Mouse (Mus musculus) testis, adult 2 months (tissue): ENCODE results near the gene Asrgl1. TPM values are rescaled to one million over a fixed set of nuclear protein-coding genes. Genes with fewer than 3 reads are reported as not detected.
"Not testable (repeated sequence)": the region's sequence is repeated elsewhere in the genome, so short reads cannot be mapped to it uniquely, and the experiment has no call there.

Source experiments
- H3K27ac ChIP-seq: fragments of 200-500 bp; 2 replicates; pipeline ENCODE4 v1.5.1; 2012; ENCODE audit warnings: low read depth, low read length; ENCODE audit not compliant: control insufficient read depth, insufficient read depth
- H3K27me3 ChIP-seq: fragments of 200-500 bp; 2 replicates; pipeline ENCODE4 v1.6.1; 2012; ENCODE audit warnings: mild to moderate bottlenecking, low read length, moderate library complexity; ENCODE audit not compliant: control insufficient read depth, insufficient read depth
- H3K36me3 ChIP-seq: fragments of 200-500 bp; 2 replicates; pipeline ENCODE4 v1.6.1; 2012; ENCODE audit warnings: mild to moderate bottlenecking, low read length; ENCODE audit not compliant: control insufficient read depth, insufficient read depth
- H3K4me1 ChIP-seq: fragments of 200-500 bp; 2 replicates; pipeline ENCODE4 v1.6.1; 2012; ENCODE audit warnings: low read length; ENCODE audit not compliant: control insufficient read depth, insufficient read depth
- H3K4me3 ChIP-seq: fragments of 200-500 bp; 2 replicates; pipeline ENCODE4 v1.5.1; 2012; ENCODE audit warnings: low read depth, mild to moderate bottlenecking, low read length, moderate library complexity, mixed read lengths; ENCODE audit not compliant: control insufficient read depth
- CTCF ChIP-seq: fragments of 200-500 bp; IDR thresholded peaks from 2 replicates; pipeline ENCODE4 v1.5.1; 2012; ENCODE audit warnings: low read depth, mild to moderate bottlenecking, inconsistent platforms, low read length, moderate library complexity; ENCODE audit not compliant: control insufficient read depth, insufficient read depth, insufficient replicate concordance
- POLR2A ChIP-seq: fragments of 200-500 bp; IDR thresholded peaks from 2 replicates; pipeline ENCODE4 v1.6.1; 2012; ENCODE audit warnings: low read depth, mild to moderate bottlenecking, inconsistent platforms, low read length, moderate library complexity; ENCODE audit not compliant: control insufficient read depth
- polyA plus RNA-seq: library from polyadenylated mRNA; depleted of rRNA; stranded (reverse); fragments of >200 nt; gene quantifications from 2 replicates; pipeline ENCODE4 v1.2.3, GENCODE M21; 2012

The Asrgl1 gene
- polyA plus RNA-seq, 1 experiment, result 232 TPM

GRCm38 (mm10) chr19:9090191-9090590, 45.2 kb downstream of the Asrgl1 start:
- TF ChIP-seq CTCF (no peak), POLR2A (no peak)
- Histone ChIP-seq H3K4me1 (no peaks in the 10 kb centered on the region), H3K4me3 (no peak overlapping the region), H3K27me3 (no peaks in the 10 kb centered on the region), H3K27ac (0 out of 2 replicates have a peak overlapping the region, but pooled peaks have one; percentile 43), H3K36me3 (no peaks in the 10 kb centered on the region)

- no peaks in the 10 kb centered on the region for H3K36me3 ChIP-seq
- TF ChIP-seq CTCF, result no peak
- no peak for TF ChIP-seq POLR2A
- H3K27me3 ChIP-seq, result no peaks in the 10 kb centered on the region
- H3K27ac ChIP-seq, result peak within 1 kb of the TSS; percentile 39; the same call in 1 of the 2 replicates
- peaks cover under 1% of the 10 kb centered on the region for H3K4me1 ChIP-seq
- H3K4me3 ChIP-seq, result no peak within 1 kb of the TSS
These were observed 47.6 kb downstream of the Asrgl1 start, which contains the start of gene Scgb1a1 for GRCm38 (mm10) chr19:9087821-9088220. Gene Scgb1a1 (minus strand): TSS chr19:9087958.

GRCm38 (mm10) chr19:9083892-9084291, 51.5 kb downstream of the Asrgl1 start:
- H3K4me1 ChIP-seq, H3K27ac ChIP-seq, H3K4me3 ChIP-seq, H3K36me3 ChIP-seq, H3K27me3 ChIP-seq: not testable (repeated sequence)

GRCm38 (mm10) chr19:9083010-9083355, 52.5 kb downstream of the Asrgl1 start:
- Histone ChIP-seq H3K36me3 (no peaks in the 10 kb centered on the region), H3K4me3 (no peak overlapping the region), H3K4me1 (peaks cover 8% of the 10 kb centered on the region), H3K27me3 (no peaks in the 10 kb centered on the region), H3K27ac (peak overlapping the region; percentile 62)
- TF ChIP-seq CTCF, result no peak
- TF ChIP-seq POLR2A, result no peak

- H3K27me3 ChIP-seq, result no peaks in the 10 kb centered on the region
- peaks cover 8% of the 10 kb centered on the region for H3K4me1 ChIP-seq
- H3K4me3 ChIP-seq, result peak overlapping the region; percentile 35; the same call in 1 of the 2 replicates
- H3K36me3 ChIP-seq, result no peaks in the 10 kb centered on the region
- peak; percentile 98 for TF ChIP-seq CTCF
- 0 out of 2 replicates have a peak, but pooled peaks have one; percentile 23 for TF ChIP-seq POLR2A
- peak overlapping the region; percentile 62 for H3K27ac ChIP-seq
These were observed 53.0 kb downstream of the Asrgl1 start for GRCm38 (mm10) chr19:9082191-9083009.

GRCm38 (mm10) chr19:9081311-9082190, 53.9 kb downstream of the Asrgl1 start:
- no peak overlapping the region for H3K4me3 ChIP-seq
- no peak overlapping the region for H3K27ac ChIP-seq
- no peak for TF ChIP-seq POLR2A
- no peak for TF ChIP-seq CTCF
- H3K36me3 ChIP-seq, result no peaks in the 10 kb centered on the region
- H3K4me1 ChIP-seq, result peaks cover 8% of the 10 kb centered on the region
- no peaks in the 10 kb centered on the region for H3K27me3 ChIP-seq

GRCm38 (mm10) chr19:9079916-9080315, 55.5 kb downstream of the Asrgl1 start:
- TF ChIP-seq CTCF (no peak), POLR2A (no peak)
- no peak overlapping the region for H3K4me3 ChIP-seq
- no peaks in the 10 kb centered on the region for H3K27me3 ChIP-seq
- peaks cover 11% of the 10 kb centered on the region for H3K4me1 ChIP-seq
- no peak overlapping the region for H3K27ac ChIP-seq
- no peaks in the 10 kb centered on the region for H3K36me3 ChIP-seq
